Mouse (Mus musculus): Measurements from ENCODE around the gene Usp15. TPM values are rescaled to one million over a fixed set of nuclear protein-coding genes. Genes with fewer than 3 reads are reported as not detected.
"Not testable (repeated sequence)": the region's sequence is repeated elsewhere in the genome, so short reads cannot be mapped to it uniquely, and the experiment has no call there.

The Usp15 gene
- total RNA-seq (2015; ENCODE audit: low replicate concordance) (405 and 417 TPM in 2 replicates), total RNA-seq (2017; ENCODE audit: low replicate concordance) (704 and 813 TPM in 2 replicates)

GRCm38 (mm10) chr10:123196835-123197559, at the start of gene Usp15:
Gene Usp15 (minus strand): TSS chr10:123196995.
- peak; percentile 67 for ATAC-seq (replicated peaks; ENCODE audit: low FRiP score, poor library complexity, severe bottlenecking)

- ATAC-seq (replicated peaks; ENCODE audit: low FRiP score, poor library complexity, severe bottlenecking): no peak
Measured at GRCm38 (mm10) chr10:123229420-123229819, 32.6 kb upstream of the Usp15 start.

- peak; percentile 95 for ATAC-seq (replicated peaks; ENCODE audit: low FRiP score, poor library complexity, severe bottlenecking)
Measured at GRCm38 (mm10) chr10:123222785-123223184, 26.0 kb upstream of the Usp15 start.

- 0 out of 2 replicates have a peak, but pooled peaks have one; percentile 30 for ATAC-seq (replicated peaks; ENCODE audit: low FRiP score, poor library complexity, severe bottlenecking)
Measured at GRCm38 (mm10) chr10:123209517-123209916, 12.7 kb upstream of the Usp15 start.

- no peak for ATAC-seq (replicated peaks; ENCODE audit: low FRiP score, poor library complexity, severe bottlenecking)
Measured at GRCm38 (mm10) chr10:123208336-123208735, 11.5 kb upstream of the Usp15 start.

- no peak for ATAC-seq (replicated peaks; ENCODE audit: low FRiP score, poor library complexity, severe bottlenecking)
Measured at GRCm38 (mm10) chr10:123206074-123206473, 9.3 kb upstream of the Usp15 start.

GRCm38 (mm10) chr10:123205364-123205763, 8.6 kb upstream of the Usp15 start:
- ATAC-seq (replicated peaks; ENCODE audit: low FRiP score, poor library complexity, severe bottlenecking): not testable (repeated sequence)

- peak; percentile 26 for ATAC-seq (replicated peaks; ENCODE audit: low FRiP score, poor library complexity, severe bottlenecking)
Measured at GRCm38 (mm10) chr10:123201981-123202758, 5.4 kb upstream of the Usp15 start.

GRCm38 (mm10) chr10:123201436-123201835, 4.6 kb upstream of the Usp15 start:
- ATAC-seq (replicated peaks; ENCODE audit: low FRiP score, poor library complexity, severe bottlenecking): no peak

DNA sequence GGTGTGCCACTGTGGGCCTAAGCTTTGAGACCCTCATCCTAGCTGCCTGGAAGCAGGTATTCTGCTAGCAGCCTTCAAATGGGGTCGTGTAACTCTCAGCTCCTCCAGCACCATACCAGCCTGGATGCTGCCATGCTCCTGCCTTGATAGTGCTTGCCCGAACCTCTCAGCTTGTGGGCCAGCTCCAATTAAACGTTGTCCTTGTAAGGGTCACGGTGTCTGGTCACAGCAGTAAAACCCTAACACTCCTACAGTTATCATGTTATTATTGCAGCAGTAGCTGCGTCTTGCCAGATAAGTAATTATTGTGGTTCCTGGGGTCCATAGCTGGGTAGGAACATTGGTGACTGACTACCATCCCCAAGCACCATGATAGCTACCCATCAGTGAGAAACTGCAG, 4.2 kb upstream of the Usp15 start:
- no peak for ATAC-seq (replicated peaks; ENCODE audit: low FRiP score, poor library complexity, severe bottlenecking)

GRCm38 (mm10) chr10:123200320-123200659, 3.5 kb upstream of the Usp15 start:
- no peak for ATAC-seq (replicated peaks; ENCODE audit: low FRiP score, poor library complexity, severe bottlenecking)

DNA sequence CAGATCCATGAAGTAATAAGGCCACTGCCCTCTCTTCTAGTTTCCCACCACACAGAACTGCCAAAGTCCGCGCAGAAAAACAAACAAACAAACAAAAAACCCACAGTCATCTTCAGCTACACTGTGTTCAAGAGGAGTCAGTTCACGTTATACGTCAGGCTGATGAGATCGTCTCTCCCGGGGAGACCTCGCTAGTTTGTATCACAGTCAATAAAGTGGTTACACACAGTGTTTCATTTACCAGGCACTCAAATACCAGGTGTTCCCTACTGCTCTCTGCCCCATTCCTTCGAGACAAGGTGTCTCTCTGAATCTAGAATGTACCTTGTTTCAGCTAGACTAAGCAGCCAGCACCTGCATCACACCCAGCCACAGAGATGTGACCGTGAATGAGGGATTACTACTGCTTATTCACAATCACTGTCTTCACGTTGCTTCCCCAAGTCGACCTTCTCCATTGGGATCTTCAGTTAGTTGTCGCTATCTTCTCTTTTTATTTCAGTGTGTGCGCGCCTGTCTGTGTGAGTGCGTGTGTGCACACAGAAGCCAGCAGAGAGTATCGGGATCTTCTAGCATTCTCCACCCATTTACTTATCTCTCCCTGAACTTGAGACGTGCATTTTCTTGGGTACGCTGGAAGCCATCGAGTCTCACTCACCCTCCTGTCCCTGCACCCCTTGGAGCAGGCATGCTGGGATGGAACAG, 3.0 kb upstream of the Usp15 start:
- ATAC-seq (replicated peaks; ENCODE audit: low FRiP score, poor library complexity, severe bottlenecking): peak; percentile 63

DNA sequence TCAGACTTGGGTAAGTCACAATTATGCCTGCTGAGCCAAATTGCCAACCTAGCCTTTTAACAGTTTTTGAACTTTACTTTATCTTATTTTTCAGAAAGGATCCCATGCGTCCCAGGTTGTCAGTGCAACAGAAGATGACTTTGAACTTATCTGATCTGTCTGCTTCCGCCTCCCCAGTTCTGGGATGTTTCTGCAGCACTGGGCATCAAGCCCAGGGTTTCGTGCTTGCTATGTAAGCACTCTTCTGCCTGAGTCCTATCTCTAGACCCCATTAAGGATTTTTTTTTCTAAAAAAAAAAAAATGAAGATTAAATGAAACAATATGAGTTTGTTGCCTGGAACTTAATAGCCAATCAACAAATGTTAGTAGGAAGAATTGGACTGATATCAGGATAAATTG, 2.3 kb upstream of the Usp15 start:
- ATAC-seq (replicated peaks; ENCODE audit: low FRiP score, poor library complexity, severe bottlenecking): 0 out of 2 replicates have a peak, but pooled peaks have one; percentile 20

GRCm38 (mm10) chr10:123198183-123198582, 1.4 kb upstream of the Usp15 start:
- ATAC-seq (replicated peaks; ENCODE audit: low FRiP score, poor library complexity, severe bottlenecking): no peak

DNA sequence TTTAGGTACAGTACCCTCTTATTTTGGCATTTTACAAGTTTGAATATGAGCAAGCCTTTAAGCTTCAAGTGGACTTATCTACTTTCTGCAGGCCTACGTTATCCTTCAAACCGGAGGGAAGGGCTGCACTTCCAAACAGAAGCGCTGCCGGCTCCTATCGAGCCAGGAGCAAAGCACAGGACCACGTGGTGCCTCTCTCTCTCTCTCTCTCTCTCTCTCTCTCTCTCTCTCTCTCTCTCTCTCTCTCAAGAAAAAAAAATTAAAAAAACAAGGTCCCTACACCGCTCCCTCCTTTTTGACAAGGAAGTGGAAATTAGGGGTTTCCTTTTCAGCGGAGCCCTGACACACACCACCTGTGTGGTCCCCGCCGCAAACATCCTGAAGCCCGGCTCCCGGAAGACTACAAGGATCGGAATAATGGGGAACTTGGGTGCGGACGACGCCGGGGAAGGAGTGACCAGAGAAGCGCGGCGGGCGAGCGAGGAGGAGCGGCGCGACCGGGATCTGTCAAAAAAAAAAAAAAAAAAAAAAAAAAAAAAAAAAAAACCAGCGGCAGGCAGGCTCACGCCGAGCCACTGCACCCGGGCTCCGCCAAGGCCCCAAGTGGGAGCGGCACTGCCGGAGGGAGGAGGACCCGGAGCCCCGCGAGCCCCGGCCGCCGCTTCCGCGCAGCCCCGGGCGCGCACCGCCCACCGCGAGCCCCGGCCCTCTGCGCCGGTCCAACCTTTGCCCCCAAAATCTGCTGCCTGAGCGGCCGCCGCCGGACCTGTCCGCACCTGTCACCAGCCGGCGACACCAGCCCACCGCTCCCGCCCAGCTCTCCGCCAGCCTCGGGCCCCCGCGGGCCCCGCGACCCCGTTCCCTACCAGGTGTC, 597 bp downstream of the Usp15 start:
- peak; percentile 68 for ATAC-seq (replicated peaks; ENCODE audit: low FRiP score, poor library complexity, severe bottlenecking)

DNA sequence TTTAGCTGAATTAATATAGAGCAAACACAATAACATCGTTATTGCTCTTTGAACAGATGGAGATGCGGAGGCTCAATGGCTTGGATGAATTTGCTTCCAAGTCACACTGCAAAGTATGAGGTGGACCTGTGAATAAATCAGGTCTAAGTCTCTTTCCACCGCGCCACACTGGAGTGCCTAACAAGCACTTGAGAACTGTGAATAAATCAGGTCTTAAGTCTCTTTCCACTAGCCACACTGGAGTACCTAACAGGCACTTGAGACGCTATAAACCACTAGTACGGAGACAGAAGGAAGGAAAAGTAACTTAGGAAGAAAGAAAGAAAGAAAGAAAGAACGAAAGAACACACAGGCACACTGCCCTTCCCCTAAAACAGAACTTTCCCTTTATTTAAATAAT, 1.3 kb downstream of the Usp15 start:
- no peak for ATAC-seq (replicated peaks; ENCODE audit: low FRiP score, poor library complexity, severe bottlenecking)

DNA sequence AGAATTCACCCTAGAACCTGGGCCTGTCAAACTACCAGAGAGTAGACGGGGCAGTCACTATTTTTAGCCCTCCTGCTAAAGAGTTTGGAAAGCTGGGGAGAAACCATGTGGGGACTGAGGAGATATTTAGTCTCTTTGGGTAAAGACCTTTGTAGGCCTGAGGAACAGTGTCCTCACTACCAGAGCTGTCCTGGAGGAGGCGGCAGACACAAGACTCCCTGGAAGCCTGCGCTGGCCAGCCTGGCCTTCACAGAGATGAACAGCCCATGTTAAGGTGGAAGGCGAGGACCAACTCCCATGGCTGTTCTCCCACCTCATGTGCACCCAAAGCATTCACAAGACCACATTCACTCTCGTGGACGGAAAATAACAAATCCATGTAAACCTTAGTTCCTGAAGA, 5.8 kb downstream of the Usp15 start:
- ATAC-seq (replicated peaks; ENCODE audit: low FRiP score, poor library complexity, severe bottlenecking): no peak

- ATAC-seq (replicated peaks; ENCODE audit: low FRiP score, poor library complexity, severe bottlenecking): no peak
Measured at GRCm38 (mm10) chr10:123187337-123187736, 9.5 kb downstream of the Usp15 start.

GRCm38 (mm10) chr10:123185907-123186306, 10.9 kb downstream of the Usp15 start:
- no peak for ATAC-seq (replicated peaks; ENCODE audit: low FRiP score, poor library complexity, severe bottlenecking)
